Mouse (Mus musculus) frontal cortex, adult 2 months (tissue): Measurements from ENCODE around the gene Tmc2. TPM values are rescaled to one million over a fixed set of nuclear protein-coding genes. Genes with fewer than 3 reads are reported as not detected.

Source experiments
- DNase-seq, 2 experiments: peaks; one replicate each; pipeline ENCODE4 v3.0.0; 2022; ENCODE audit warnings: low spot score in 1 of 2; ENCODE audit errors: extremely low spot score in 1 of 2
- polyA plus RNA-seq: library from polyadenylated mRNA; depleted of rRNA; stranded (reverse); fragments of >200 nt; gene quantifications from 2 replicates; pipeline ENCODE4 v1.2.3, GENCODE M21; 2012

Tmc2 gene
- polyA plus RNA-seq, 1 experiment, result not detected

DNA sequence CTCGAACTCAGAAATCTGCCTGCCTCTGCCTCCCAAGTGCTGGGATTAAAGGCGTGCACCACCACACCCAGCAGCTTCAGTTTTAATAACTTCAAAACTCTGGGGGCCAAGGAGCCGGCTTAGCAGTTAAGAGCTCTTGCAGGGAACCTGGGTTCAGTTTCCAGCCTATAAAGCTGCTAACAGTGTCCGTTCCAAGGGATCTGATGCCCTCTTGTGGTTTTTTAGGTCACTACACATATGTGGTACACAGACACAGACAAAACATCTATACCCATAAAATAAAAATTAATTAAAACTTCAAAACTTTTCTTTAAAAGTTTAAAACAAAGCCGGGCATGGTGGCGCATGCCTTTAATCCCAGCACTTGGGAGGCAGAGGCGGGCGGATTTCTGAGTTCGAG, 51.9 kb downstream of the Tmc2 start:
- DNase-seq, result peak in 1 of 2 experiments; percentile 75

GRCm38 (mm10) chr2:130248226-130248625, 53.2 kb downstream of the Tmc2 start:
- no peak for DNase-seq

DNA sequence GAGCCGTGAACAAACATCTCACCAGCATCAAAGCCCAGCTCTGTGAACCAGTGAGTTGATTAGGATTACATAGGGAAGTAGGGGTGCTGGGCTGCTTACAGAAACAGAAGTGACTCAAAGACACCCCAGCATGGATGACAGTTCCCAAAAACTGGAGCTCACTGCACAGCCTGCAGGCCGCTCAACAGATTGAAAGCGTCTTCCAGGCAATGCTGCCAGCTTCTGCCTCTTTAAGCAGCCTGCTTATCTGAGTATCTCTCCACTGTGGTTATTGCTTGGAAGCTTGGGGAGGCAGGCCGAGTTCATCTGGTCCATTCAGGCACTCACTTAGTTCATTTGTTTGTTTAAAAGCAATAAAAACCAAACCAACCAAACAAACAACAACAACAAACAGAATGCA, 61.8 kb downstream of the Tmc2 start:
- DNase-seq, result no peak

- no peak for DNase-seq
Observed at GRCm38 (mm10) chr2:130260822-130261221, 65.8 kb downstream of the Tmc2 start.

GRCm38 (mm10) chr2:130261914-130262313, 66.9 kb downstream of the Tmc2 start:
- no peak for DNase-seq

DNA sequence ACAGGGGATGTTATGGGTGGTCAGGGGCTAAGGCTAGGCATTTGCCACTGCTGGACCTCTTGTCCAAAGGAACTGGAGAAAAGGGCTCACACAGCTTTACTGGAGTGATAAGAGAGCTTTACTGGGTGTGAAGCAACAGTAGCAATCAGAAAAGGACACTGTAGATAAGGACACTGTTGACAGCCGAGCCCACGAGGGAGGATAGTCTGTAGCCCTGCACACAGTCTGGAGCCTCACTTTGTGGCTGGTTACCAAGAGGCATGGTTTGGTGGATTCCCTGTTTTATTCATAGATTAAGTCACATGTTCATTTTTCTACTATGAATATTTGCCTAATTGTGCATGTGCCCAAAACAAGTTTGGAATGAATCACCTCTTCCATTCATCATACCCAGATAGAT, 67.4 kb downstream of the Tmc2 start:
- no peak for DNase-seq

- no peak for DNase-seq
Observed at GRCm38 (mm10) chr2:130265520-130265919, 70.5 kb downstream of the Tmc2 start.

GRCm38 (mm10) chr2:130268074-130268473, 73.1 kb downstream of the Tmc2 start:
- no peak for DNase-seq

DNA sequence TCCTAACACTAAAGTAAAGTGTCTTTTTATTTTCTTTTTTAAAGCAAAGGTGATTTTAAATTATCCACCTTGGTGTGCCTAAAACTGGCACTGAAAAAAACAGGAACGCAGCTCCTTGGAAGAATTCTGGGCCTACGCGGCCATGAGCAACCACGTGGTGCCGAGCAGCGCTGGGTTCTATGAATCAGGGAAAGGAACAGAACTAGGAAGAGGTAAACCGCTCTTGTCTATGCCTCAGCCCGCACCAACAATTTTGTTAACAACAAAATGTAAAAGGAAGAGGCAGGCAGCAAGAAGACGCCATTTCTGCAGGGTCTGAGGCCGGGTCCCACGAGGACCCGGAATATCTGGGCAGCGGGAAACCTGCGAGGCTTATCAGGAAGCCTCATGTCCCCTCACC, 78.7 kb downstream of the Tmc2 start:
- peak in 1 of 2 experiments; percentile 50 for DNase-seq

GRCm38 (mm10) chr2:130274149-130274861, 79.3 kb downstream of the Tmc2 start, which contains the start of gene Nop56:
Gene Nop56 (plus strand): TSS chr2:130274430.
- peak; percentile 97 to 100 for DNase-seq

DNA sequence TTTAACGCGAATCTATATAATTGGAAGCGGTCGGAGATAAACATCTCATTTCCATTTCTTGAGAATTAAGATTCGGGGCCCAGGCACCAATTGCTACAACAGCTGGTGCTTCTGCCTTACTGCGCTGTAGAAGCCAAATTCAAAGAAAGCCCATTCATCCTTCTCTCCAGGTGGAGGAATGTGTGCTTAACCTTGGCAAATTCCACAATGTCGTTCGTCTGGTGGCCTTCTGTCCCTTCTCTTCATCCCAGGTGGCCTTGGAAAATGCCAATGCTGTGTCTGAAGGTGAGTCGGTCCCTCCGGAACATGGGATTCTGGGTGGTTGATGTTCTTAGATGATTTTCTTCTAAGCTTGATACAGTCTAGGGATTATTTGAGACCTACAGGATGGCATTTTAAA, 79.9 kb downstream of the Tmc2 start:
- DNase-seq, result no peak

GRCm38 (mm10) chr2:130275649-130276048, 80.7 kb downstream of the Tmc2 start:
- DNase-seq, result peak in 1 of 2 experiments; percentile 56

GRCm38 (mm10) chr2:130279600-130280091, 84.7 kb downstream of the Tmc2 start:
- DNase-seq, result no peak

GRCm38 (mm10) chr2:130280224-130280623, 85.2 kb downstream of the Tmc2 start:
- peak in 1 of 2 experiments; percentile 55 for DNase-seq

GRCm38 (mm10) chr2:130280818-130281217, 85.8 kb downstream of the Tmc2 start:
- DNase-seq, result no peak

- DNase-seq, result peak; percentile 79 to 93
Observed at GRCm38 (mm10) chr2:130283854-130284654, 89.1 kb downstream of the Tmc2 start, which contains the start of gene Idh3b. Gene Idh3b (minus strand): TSS chr2:130284547.

GRCm38 (mm10) chr2:130289086-130289485, 94.1 kb downstream of the Tmc2 start:
- no peak for DNase-seq

GRCm38 (mm10) chr2:130291434-130291833, 96.4 kb downstream of the Tmc2 start:
- peak; percentile 69 to 86 for DNase-seq

DNA sequence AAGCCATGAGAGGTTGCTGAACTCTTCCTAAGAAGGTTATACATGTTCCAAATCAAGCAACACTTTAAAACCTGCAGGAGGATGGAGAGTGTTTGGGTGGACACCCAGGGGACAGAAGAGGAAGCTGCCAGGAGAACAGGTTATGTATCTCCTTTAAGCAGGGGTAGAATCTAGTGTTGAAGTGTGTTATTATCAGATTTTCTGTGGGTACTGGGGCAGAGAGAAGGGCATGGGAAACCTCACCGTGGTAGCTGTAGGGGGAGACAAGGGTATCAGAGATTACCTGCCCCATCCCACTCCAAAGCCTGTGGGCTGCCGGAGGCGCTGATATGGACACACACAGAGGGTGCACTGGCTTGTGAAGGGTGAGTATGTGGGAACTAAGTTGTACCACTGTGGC, 98.0 kb downstream of the Tmc2 start:
- DNase-seq, result no peak

- DNase-seq, result no peak
Observed at GRCm38 (mm10) chr2:130293486-130293885, 98.5 kb downstream of the Tmc2 start.

DNA sequence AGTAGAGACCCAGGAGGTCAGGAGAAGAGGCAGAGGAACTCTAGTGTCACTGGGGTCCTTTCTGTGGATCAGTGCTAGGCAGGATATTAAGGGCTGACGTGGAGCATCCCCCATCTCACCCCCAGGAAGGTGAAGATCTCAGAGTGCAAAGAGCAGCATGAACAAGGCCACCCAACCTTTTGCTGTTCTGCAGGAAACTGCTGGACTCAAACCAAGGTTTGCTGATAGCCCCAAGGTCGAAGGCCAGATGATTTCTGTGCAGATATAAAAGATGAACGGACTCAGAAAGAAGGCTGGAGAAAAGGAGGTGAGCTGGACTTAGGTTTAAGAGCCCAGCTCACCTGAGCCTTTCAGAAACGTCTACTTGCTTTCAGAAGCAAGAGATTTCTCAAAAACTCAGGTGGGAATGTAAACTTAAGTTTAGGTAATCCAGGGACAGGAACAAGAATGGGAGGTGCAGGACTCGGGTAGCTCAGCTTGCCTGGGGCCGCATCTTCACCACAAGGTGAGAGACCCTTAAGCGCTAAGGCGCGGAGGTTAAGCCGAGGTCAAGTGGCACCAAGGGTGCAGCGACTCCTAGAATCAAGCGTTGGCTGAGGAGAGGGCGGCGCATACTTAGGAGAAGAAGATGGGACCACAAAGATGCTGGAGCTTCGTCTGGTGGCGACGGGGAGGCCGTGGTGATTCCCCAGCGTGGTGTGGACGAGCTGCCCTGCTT, 99.4 kb downstream of the Tmc2 start:
- DNase-seq, result no peak
